In the genomic region with DNA sequence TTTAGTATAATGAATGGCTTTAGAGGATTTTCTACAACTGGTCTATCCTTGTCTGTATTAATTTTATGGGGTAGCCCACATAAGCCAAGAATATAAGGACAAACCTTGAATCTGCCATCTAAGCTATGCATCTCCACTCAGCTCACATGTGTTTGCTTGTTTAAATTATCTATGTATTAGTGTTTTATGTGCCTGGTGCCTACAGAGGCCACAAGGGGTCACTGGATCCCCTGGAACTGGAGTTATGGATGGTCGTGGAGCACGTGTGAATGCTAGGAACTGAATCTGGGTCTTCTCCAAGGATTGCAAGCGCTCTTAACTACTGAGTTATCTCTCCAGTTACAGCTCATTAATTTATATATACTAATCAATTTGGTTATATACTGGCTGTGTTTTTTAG, we compare ENCODE assay signal across 20 mouse cellular contexts. TPM values are rescaled to one million over a fixed set of nuclear protein-coding genes. Genes with fewer than 3 reads are reported as not detected.
A peak's percentile ranks its signal among the peaks of the same experiment; 100 is the strongest.
DNase-seq lines count a peak whose midpoint lies in the region; ATAC-seq and TF ChIP-seq lines count a peak whose summit lies in the region.
"Had no signal": no experiment of that assay in that cellular context is flagged by ENCODE, and none has a peak within 500 bp of the region (broad histone marks: within the 10 kb centered on the region; RNA-seq: fewer than 3 reads in every experiment).

No protein-coding gene starts in this region.

- DNase-seq in lung, embryonic 14.5 days, result no peak
- no peak for DNase-seq in lung, adult 18-20 months
- DNase-seq in ES-CJ7 (ENCODE audit: low read depth, low spot score), result peak; percentile 38
- DNase-seq in cerebellum, postnatal 10 days, result no peak
- DNase-seq in left cerebral cortex, postnatal 4 days, result no peak
- DNase-seq in right cerebral cortex, adult 2 months (ENCODE audit: low spot score in 2 of 2), result no peak
- DNase-seq: adrenal gland, adult 2 months; gastrocnemius, adult 2 months; heart, adult 18-20 months; liver, embryonic 13.5 days; lung, postnatal 14 days had no signal

- TF ChIP-seq CTCF in lung, embryonic 14.5 days (IDR thresholded peaks at IDR 0.05; ENCODE audit: low read depth), result peak; percentile 26
- TF ChIP-seq CTCF in cortical plate, adult 2 months (IDR thresholded peaks at IDR 0.05; ENCODE audit: extremely low read depth, insufficient read depth, low read length), result 0 out of 2 replicates have a peak, but pooled peaks have one; percentile 7

- H3K4me2 ChIP-seq in lung, embryonic 14.5 days, result no peak overlapping the region
- H3K4me2 ChIP-seq: embryonic facial prominence, embryonic 12.5 days; kidney, embryonic 15.5 days; limb, embryonic 12.5 days; liver, embryonic 13.5 days; midbrain, embryonic 13.5 days; neural tube, embryonic 15.5 days; stomach, embryonic 15.5 days had no signal

- no peaks in the 10 kb centered on the region for H3K9me3 ChIP-seq in lung, embryonic 14.5 days (ENCODE audit: low read depth, low read length)
- H3K9me3 ChIP-seq: embryonic facial prominence, embryonic 12.5 days; kidney, embryonic 15.5 days; limb, embryonic 12.5 days; liver, embryonic 13.5 days; midbrain, embryonic 13.5 days; neural tube, embryonic 15.5 days; stomach, embryonic 15.5 days had no signal

- no peak overlapping the region for H3K9ac ChIP-seq in lung, embryonic 14.5 days
- H3K9ac ChIP-seq: embryonic facial prominence, embryonic 12.5 days; kidney, embryonic 15.5 days; limb, embryonic 12.5 days; liver, embryonic 13.5 days; midbrain, embryonic 13.5 days; neural tube, embryonic 15.5 days; stomach, embryonic 15.5 days had no signal

- H3K27ac ChIP-seq in lung, embryonic 14.5 days (ENCODE audit: low read depth), result no peak overlapping the region
- H3K27ac ChIP-seq in cortical plate, adult 2 months (ENCODE audit: insufficient read depth, low read length), result no peak overlapping the region
- H3K27ac ChIP-seq: embryonic facial prominence, embryonic 12.5 days; gastrocnemius, adult 2 months; kidney, embryonic 15.5 days; limb, embryonic 12.5 days; liver, embryonic 13.5 days; midbrain, embryonic 13.5 days; neural tube, embryonic 15.5 days; stomach, embryonic 15.5 days had no signal

- TF ChIP-seq POLR2A in cortical plate, adult 2 months (IDR thresholded peaks at IDR 0.05; ENCODE audit: extremely low read depth, insufficient read depth, low read length), result no peak

- WGBS in lung, embryonic 14.5 days, result 60% methylated on average over 3 of the region's 3 CpGs

- no peaks in the 10 kb centered on the region for H3K4me1 ChIP-seq in lung, embryonic 14.5 days (ENCODE audit: insufficient read depth)
- H3K4me1 ChIP-seq in cortical plate, adult 2 months (ENCODE audit: control insufficient read depth, insufficient read depth, low read length), result no peaks in the 10 kb centered on the region; the same call in 1 of the 2 replicates
- H3K4me1 ChIP-seq: embryonic facial prominence, embryonic 12.5 days; kidney, embryonic 15.5 days; limb, embryonic 12.5 days; liver, embryonic 13.5 days; midbrain, embryonic 13.5 days; neural tube, embryonic 15.5 days had no signal

- ATAC-seq in lung, embryonic 14.5 days (ENCODE audit: insufficient read depth), result no peak
- ATAC-seq: inflammation-experienced regulatory T-cells, adult 6 months; midbrain, embryonic 13.5 days had no signal

- intact Hi-C loops in left cerebral cortex, postnatal 4 days (cut with DNase I), result no loop called here

- no peaks in the 10 kb centered on the region for H3K27me3 ChIP-seq in lung, embryonic 14.5 days (ENCODE audit: insufficient read depth, low read length)
- H3K27me3 ChIP-seq: embryonic facial prominence, embryonic 12.5 days; kidney, embryonic 15.5 days; limb, embryonic 12.5 days; liver, embryonic 13.5 days; midbrain, embryonic 13.5 days; neural tube, embryonic 15.5 days; stomach, embryonic 15.5 days had no signal

- no peak overlapping the region for H3K4me3 ChIP-seq in lung, embryonic 14.5 days (ENCODE audit: low read depth, low read length)
- no peak overlapping the region for H3K4me3 ChIP-seq in cortical plate, adult 2 months (ENCODE audit: insufficient read depth, low read length)
- H3K4me3 ChIP-seq: embryonic facial prominence, embryonic 12.5 days; gastrocnemius, adult 2 months; kidney, embryonic 15.5 days; limb, embryonic 12.5 days; liver, embryonic 13.5 days; midbrain, embryonic 13.5 days; myocyte; neural tube, embryonic 15.5 days; stomach, embryonic 15.5 days had no signal

- H3K36me3 ChIP-seq in lung, embryonic 14.5 days (ENCODE audit: insufficient read depth), result no peaks in the 10 kb centered on the region
- H3K36me3 ChIP-seq: embryonic facial prominence, embryonic 12.5 days; kidney, embryonic 15.5 days; limb, embryonic 12.5 days; liver, embryonic 13.5 days; midbrain, embryonic 13.5 days; neural tube, embryonic 15.5 days; stomach, embryonic 15.5 days had no signal

RNA-seq across cellular contexts. Expression of a gene that starts 51.1 kb away (rescaled TPM):
- 21.5 and 22.9 TPM in 2 replicates for polyA plus RNA-seq in lung, embryonic 14.5 days (2014; fragmentation: Nextera tagmentation; extraction: Ambion mirVana)
- 61.7 and 74.1 TPM in 2 replicates for polyA plus RNA-seq in cortical plate, adult 2 months (2012; rRNA removed)
- total RNA-seq in left cerebral cortex, postnatal 4 days (2021), result 100 to 1,000 TPM; 103 to 112 TPM
